Mouse (Mus musculus) mouse trophoblast stem cell (cell line): ENCODE results near the gene Asic2.

Source experiments
- in situ Hi-C, 2 experiments: fragments of 300-500 bp; cut with MseI, MboI; formaldehyde crosslinking; loops; 2 replicates in 1 of 2; 3 replicates in 1 of 2; pipeline ENCODE4 v1.15.1; 2025

The Asic2 gene

GRCm38 (mm10) chr11:80917688-80918087 is 1050.6 kb downstream of the Asic2 start:
- in situ Hi-C loops = no loop called here

GRCm38 (mm10) chr11:80913408-80914024 is 1054.7 kb downstream of the Asic2 start:
- in situ Hi-C loops = no loop called here

DNA sequence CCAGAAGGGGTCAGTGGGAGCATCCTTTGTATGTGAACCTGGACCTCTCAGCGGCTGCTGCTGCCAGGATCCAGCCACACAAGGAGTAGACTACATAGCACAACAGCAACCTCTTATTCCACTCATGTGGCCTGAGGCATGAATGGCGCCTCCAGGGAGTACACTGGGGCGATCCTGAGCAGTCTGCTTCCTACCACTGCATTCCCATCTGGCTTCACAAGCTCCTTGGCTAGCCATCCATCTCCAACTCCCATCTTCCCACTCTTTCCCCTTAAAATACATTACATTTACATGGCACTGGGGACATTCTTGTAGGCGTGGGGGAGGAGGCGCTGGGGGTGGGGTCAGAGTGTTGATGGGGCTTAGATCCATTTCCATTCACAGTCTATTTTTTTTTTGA is 1055.5 kb downstream of the Asic2 start:
- in situ Hi-C loops = no loop called here

DNA sequence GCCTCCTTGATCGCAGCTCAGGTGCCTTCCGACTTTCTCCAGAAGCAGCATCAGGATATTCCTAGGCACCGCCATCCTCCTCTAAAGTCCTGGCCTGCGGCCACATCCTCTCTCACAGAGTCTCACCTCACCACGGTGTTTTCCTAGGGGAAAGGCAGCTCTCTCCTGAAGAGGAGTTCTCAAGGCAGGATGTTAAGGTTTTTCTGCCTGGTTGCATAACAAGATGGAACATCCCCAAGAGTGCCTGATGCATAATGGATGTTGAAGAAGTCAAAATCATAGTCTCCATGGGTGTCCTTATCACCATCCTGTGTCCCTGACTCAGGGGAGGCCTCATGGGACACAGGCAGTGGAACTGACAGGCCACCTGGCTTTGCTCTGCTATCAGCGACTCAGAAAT is 1060.4 kb downstream of the Asic2 start:
- in situ Hi-C loops = no loop called here

GRCm38 (mm10) chr11:80906456-80906855 is 1061.8 kb downstream of the Asic2 start:
- in situ Hi-C loops = no loop called here

- in situ Hi-C loops = no loop called here
Observed at GRCm38 (mm10) chr11:80904559-80904958, 1063.7 kb downstream of the Asic2 start.

- in situ Hi-C loops = no loop called here
Observed at GRCm38 (mm10) chr11:80903426-80903825, 1064.8 kb downstream of the Asic2 start.

DNA sequence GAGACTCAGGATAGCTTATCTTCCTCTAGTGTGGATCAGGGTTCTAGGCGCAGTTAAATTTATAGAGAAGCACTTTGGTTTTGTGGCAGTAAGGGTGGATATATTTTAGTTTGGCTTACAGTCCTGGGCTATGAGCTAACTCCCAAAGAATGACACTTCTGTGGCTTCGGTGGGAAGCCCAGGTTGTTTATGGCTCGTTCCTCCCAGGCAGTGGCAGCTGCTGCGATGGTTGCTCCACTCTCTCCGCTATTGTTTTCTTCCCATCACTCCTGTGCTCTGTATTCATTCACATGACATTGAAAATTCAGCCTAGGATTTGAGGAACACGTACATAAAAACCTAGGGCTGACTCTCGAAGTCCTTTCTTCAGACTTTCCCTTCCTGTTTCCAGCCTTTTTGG is 1065.6 kb downstream of the Asic2 start:
- in situ Hi-C loops = no loop called here

GRCm38 (mm10) chr11:80900555-80900954 is 1067.7 kb downstream of the Asic2 start:
- in situ Hi-C loops = no loop called here

- in situ Hi-C loops = no loop called here
Observed at GRCm38 (mm10) chr11:80895853-80896252, 1072.4 kb downstream of the Asic2 start.

GRCm38 (mm10) chr11:80889336-80890063 is 1078.8 kb downstream of the Asic2 start:
- in situ Hi-C loops = no loop called here

DNA sequence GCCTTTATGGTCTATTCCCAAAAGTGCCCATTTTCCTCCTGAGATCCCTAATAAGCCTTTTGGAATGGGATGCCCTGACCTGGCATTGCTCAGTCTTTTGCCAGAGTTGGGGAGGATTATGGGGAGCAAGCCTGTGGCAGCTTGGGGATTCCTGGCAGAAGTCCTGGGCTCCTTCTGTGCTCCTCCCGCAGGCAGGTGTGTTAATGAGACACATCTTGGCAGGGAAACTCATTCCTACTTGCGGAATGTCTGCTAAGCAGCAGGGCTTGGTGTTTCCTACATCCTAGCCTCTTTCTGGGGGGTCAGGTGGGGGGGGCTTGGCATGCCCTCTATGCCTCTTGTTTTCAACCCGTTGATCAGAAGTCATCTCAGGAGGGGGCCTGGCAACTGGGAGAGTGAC is 1081.2 kb downstream of the Asic2 start:
- in situ Hi-C loops = no loop called here

DNA sequence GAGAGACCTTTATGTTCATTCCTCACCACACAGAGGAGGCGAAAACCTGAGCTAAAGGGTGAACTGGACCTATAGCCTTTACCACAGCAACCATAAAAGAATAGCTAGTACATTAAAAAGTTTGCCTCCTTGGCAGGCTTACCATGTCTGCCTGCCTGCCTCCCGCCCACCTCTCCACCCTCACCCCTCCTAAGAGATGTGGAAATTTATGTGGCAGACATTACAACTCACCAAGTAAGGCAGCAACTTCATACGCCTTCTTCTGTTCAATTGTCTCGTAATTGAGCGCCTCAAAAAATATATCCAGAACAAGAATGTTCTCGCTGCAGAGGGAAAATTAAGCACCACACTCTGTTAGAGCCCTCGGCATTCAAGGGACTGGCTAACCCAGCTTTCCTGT is 1081.9 kb downstream of the Asic2 start:
- in situ Hi-C loops = no loop called here

DNA sequence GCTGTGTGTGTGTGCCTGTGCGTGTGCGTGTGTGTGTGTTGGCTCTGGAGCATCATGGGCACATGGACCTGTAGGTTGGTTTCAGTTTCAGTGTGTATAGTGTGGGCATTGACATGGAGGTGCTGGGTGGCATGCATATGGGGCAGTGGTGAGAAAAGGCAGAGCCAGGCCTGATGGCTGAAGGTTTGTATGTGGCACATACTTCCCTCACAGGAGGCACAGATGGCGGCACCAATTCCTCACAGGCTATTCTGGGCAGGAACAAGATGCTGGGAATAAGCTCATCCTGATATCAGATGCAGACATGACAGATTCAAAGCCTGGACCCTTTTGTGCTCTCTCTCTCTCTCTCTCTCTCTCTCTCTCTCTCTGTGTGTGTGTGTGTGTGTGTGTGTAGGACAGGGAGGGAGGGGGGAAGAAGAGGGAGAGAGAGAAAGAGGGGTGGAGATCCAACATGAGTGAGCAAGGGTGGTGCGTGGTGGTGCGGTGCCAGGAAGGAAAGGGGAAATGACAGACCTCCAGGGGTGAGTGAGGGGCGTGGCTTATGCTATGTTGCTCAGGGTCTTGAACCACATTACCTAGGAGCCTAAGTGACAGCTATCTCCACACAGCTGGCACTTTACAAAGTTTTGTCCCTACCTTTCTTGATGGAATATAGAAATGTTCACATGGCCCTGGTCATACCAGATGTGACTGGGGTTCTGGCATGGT is 1083.6 kb downstream of the Asic2 start:
- in situ Hi-C loops = no loop called here

- in situ Hi-C loops = no loop called here
Observed at GRCm38 (mm10) chr11:80882229-80882810, 1085.9 kb downstream of the Asic2 start.

GRCm38 (mm10) chr11:80878026-80878425 is 1090.2 kb downstream of the Asic2 start:
- in situ Hi-C loops = no loop called here

- in situ Hi-C loops = no loop called here
Observed at GRCm38 (mm10) chr11:80877131-80877651, 1091.1 kb downstream of the Asic2 start.

DNA sequence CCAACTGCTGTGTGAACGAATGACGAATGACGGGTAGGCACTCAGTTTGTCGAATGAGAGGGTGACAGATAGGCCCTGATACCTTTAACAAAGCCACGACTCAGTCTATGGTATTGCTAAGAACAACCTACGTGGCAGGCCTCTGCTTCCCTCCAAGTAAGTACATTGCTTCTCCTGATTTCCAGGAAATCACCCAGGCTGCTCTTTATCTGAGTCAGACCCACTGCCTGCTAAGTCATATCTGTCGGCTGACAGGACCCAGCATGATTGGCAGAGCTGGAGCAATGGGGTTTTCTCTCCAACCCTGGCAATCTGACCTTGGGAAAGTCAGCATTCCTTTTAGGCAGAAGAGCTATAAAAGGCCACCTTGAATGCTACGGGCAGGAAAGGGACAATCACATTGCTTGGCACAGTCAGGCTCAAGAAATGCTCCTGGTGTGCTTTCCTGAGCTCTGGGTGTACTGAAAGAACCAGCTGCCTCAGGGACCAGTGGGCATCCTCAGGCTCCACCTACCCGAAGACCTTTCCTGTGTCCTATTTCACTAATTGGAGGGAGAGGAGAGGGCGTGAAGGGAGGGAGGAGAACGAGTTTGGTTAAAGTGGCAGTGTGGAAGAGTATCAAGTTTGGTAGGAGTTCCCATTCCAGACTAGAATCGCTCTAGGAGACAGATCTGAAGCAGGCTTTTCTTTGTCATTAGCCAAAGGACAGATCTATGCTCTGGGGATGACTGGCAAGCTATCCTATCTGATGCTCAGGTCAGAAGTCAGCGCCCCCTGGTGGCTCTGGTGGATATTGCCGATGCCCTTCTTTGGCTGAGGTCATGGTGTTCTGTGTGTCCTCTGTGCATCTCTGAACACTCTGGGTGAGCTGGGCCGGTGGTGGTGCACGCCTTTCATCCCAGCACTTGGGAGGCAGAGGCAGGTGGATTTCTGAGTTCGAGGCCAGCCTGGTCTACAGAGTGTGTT is 1095.5 kb downstream of the Asic2 start:
- in situ Hi-C loops = no loop called here

GRCm38 (mm10) chr11:80868039-80868438 is 1100.2 kb downstream of the Asic2 start:
- in situ Hi-C loops = no loop called here

DNA sequence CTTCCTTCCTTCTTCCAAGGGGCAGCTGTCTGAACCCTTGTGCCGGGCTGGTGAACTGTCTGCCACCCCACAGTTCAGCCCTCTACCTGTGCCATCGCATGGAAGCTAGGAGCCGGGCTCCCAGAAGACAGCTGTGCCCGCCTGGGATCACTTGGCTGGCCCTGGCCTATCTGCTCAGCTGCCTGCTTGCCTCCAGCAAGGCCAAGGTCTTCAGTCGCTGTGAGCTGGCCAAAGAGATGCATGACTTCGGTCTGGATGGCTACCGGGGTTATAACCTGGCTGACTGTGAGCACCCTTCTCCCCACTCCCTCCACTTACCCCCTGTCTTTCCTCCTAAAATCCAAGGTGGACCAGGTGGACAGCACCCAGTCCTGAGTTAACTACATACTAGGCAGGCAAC is 1105.3 kb downstream of the Asic2 start:
- in situ Hi-C loops = no loop called here

GRCm38 (mm10) chr11:80858065-80858464 is 1110.2 kb downstream of the Asic2 start, which contains the start of gene Spaca3:
Spaca3 (plus strand) TSS chr11:80858365.
- in situ Hi-C loops = no loop called here
